Mouse (Mus musculus) liver, adult 2 months (tissue): ENCODE data around the gene Scgb1a1. TPM values are rescaled to one million over a fixed set of nuclear protein-coding genes. Genes with fewer than 3 reads are reported as not detected.

Experiments used
- DNase-seq: peaks from one replicate; pipeline ENCODE4 v3.0.0-alpha.2; 2011; ENCODE audit warnings: low read depth, low spot score; ENCODE audit errors: extremely low read depth
- H3K27ac ChIP-seq: fragments of 200-500 bp; replicated peaks from 2 replicates; pipeline ENCODE4 v1.5.1; 2012; ENCODE audit warnings: low read depth, mild to moderate bottlenecking, control low read depth, inconsistent platforms, low read length; ENCODE audit not compliant: insufficient read depth
- H3K27me3 ChIP-seq: fragments of 200-500 bp; 2 replicates; pipeline ENCODE4 v1.6.1; 2012; ENCODE audit warnings: mild to moderate bottlenecking, moderate library complexity, low read length, inconsistent platforms; ENCODE audit not compliant: control insufficient read depth, insufficient read depth
- H3K36me3 ChIP-seq: fragments of 200-500 bp; 2 replicates; pipeline ENCODE4 v1.6.1; 2012; ENCODE audit warnings: low read length, inconsistent platforms; ENCODE audit not compliant: control insufficient read depth, insufficient read depth
- H3K4me1 ChIP-seq: fragments of 200-500 bp; 2 replicates; pipeline ENCODE4 v1.6.1; 2011; ENCODE audit warnings: low read length; ENCODE audit not compliant: control insufficient read depth, insufficient read depth
- H3K4me3 ChIP-seq: fragments of 200-500 bp; 2 replicates; pipeline ENCODE4 v1.5.1; 2011; ENCODE audit warnings: low read depth, mild to moderate bottlenecking, control low read depth, low read length, moderate library complexity; ENCODE audit not compliant: insufficient read depth
- H3K79me2 ChIP-seq: fragments of 200-500 bp; 2 replicates; pipeline ENCODE4 v1.6.1; 2012; ENCODE audit warnings: inconsistent platforms, mild to moderate bottlenecking, low read length, moderate library complexity; ENCODE audit not compliant: control insufficient read depth, insufficient read depth
- H3K9ac ChIP-seq: fragments of 200-500 bp; 2 replicates; pipeline ENCODE4 v1.6.1; 2012; ENCODE audit warnings: low read depth, mild to moderate bottlenecking, control low read depth, inconsistent platforms, low read length
- CTCF ChIP-seq: fragments of 200-500 bp; IDR thresholded peaks from 2 replicates; pipeline ENCODE4 v1.5.1; 2011; ENCODE audit warnings: low read depth, low read length, control low read depth
- POLR2A ChIP-seq: fragments of 200-500 bp; IDR thresholded peaks from 2 replicates; pipeline ENCODE4 v1.6.1; 2011; ENCODE audit warnings: low read length, control low read depth; ENCODE audit not compliant: insufficient read depth; ENCODE audit errors: extremely low read depth
- WGBS: fragments of 180-500 bp; shearing (Covaris S2); methylation state at CpG from one replicate; pipeline ENCODE4 v1.1.7; 2018; 5-methylcytosine and 5-hydroxymethylcytosine counted together
- polyA plus RNA-seq: library from polyadenylated mRNA; depleted of rRNA; stranded (reverse); fragments of >200 nt; gene quantifications from 2 replicates; pipeline ENCODE4 v1.2.3, GENCODE M21; 2012; rRNA removed
- total RNA-seq: library from RNA; depleted of rRNA; stranded (reverse); fragments of >200 nt; gene quantifications from 2 replicates; pipeline ENCODE4 v1.2.3, GENCODE M21; 2014; rRNA removed

Scgb1a1 gene
- total RNA-seq = not detected in 2 replicates
- polyA plus RNA-seq = 1.4 and 1.6 TPM in 2 replicates

GRCm38 (mm10) chr19:9087821-9088220 is at the start of gene Scgb1a1:
Gene Scgb1a1 (minus strand): TSS chr19:9087958.
- TF ChIP-seq POLR2A (no peak), CTCF (no peak)
- DNase-seq = no peak
- no peaks in the 10 kb centered on the region for H3K79me2 ChIP-seq
- no peak within 1 kb of the TSS for H3K27ac ChIP-seq
- no peaks in the 10 kb centered on the region for H3K27me3 ChIP-seq
- 83% methylated on average over 4 of the region's 4 CpGs for WGBS
- H3K9ac ChIP-seq = no peak within 1 kb of the TSS
- H3K4me3 ChIP-seq = no peak within 1 kb of the TSS
- H3K36me3 ChIP-seq = no peaks in the 10 kb centered on the region
- peaks cover 3% of the 10 kb centered on the region for H3K4me1 ChIP-seq

GRCm38 (mm10) chr19:9137159-9137558 is 49.4 kb upstream of the Scgb1a1 start:
- peak; percentile 88 for DNase-seq
- no peak overlapping the region for H3K27ac ChIP-seq
- H3K79me2 ChIP-seq = no peaks in the 10 kb centered on the region
- H3K4me3 ChIP-seq = no peak overlapping the region
- H3K4me1 ChIP-seq = 0 out of 2 replicates have a peak, but pooled peaks cover 3% of the 10 kb centered on the region
- no peaks in the 10 kb centered on the region for H3K36me3 ChIP-seq
- no peak for TF ChIP-seq POLR2A
- TF ChIP-seq CTCF = no peak
- H3K9ac ChIP-seq = no peak overlapping the region
- 74% methylated on average over 1 of the region's 1 CpGs for WGBS
- H3K27me3 ChIP-seq = no peaks in the 10 kb centered on the region

GRCm38 (mm10) chr19:9135512-9136331 is 48.0 kb upstream of the Scgb1a1 start, which contains the start of gene Asrgl1:
Gene Asrgl1 (minus strand): TSS chr19:9135636.
- TF ChIP-seq POLR2A = peak; percentile 69
- TF ChIP-seq CTCF = no peak
- DNase-seq = peak; percentile 68
- peak within 1 kb of the TSS; percentile 76 for H3K9ac ChIP-seq
- no peaks in the 10 kb centered on the region for H3K27me3 ChIP-seq
- 0 out of 2 replicates have a peak, but pooled peaks cover 3% of the 10 kb centered on the region for H3K4me1 ChIP-seq
- peak within 1 kb of the TSS; percentile 76 for H3K4me3 ChIP-seq
- no peaks in the 10 kb centered on the region for H3K36me3 ChIP-seq
- peak within 1 kb of the TSS; percentile 7; the same call in 1 of the 2 replicates for H3K27ac ChIP-seq
- H3K79me2 ChIP-seq = no peaks in the 10 kb centered on the region
- WGBS = 14% methylated on average over 31 of the region's 31 CpGs

GRCm38 (mm10) chr19:9134746-9135511 is 47.2 kb upstream of the Scgb1a1 start:
- Histone ChIP-seq H3K27ac (peak overlapping the region; percentile 7; the same call in 1 of the 2 replicates), H3K36me3 (no peaks in the 10 kb centered on the region), H3K4me1 (0 out of 2 replicates have a peak, but pooled peaks cover 3% of the 10 kb centered on the region), H3K4me3 (peak overlapping the region; percentile 76), H3K79me2 (no peaks in the 10 kb centered on the region), H3K9ac (peak overlapping the region; percentile 76), H3K27me3 (no peaks in the 10 kb centered on the region)
- WGBS = 2% methylated on average over 36 of the region's 37 CpGs
- TF ChIP-seq POLR2A (no peak), CTCF (no peak)
- DNase-seq = peak; percentile 26

- Histone ChIP-seq H3K27me3 (no peaks in the 10 kb centered on the region), H3K27ac (no peak overlapping the region), H3K4me1 (0 out of 2 replicates have a peak, but pooled peaks cover 3% of the 10 kb centered on the region), H3K9ac (no peak overlapping the region), H3K36me3 (no peaks in the 10 kb centered on the region), H3K79me2 (no peaks in the 10 kb centered on the region), H3K4me3 (no peak overlapping the region)
- TF ChIP-seq CTCF (no peak), POLR2A (no peak)
- DNase-seq = no peak
- 26% methylated on average over 1 of the region's 1 CpGs for WGBS
Measured at GRCm38 (mm10) chr19:9129996-9130395, 42.2 kb upstream of the Scgb1a1 start.
